Mouse (Mus musculus) midbrain, embryonic 13.5 days (tissue): ENCODE results near the gene Gm20458. TPM values are rescaled to one million over a fixed set of nuclear protein-coding genes. Genes with fewer than 3 reads are reported as not detected.

Experiments
- ATAC-seq: fragments of 200-750 bp; cut with Nextera tagmentation; 2 replicates; pipeline ENCODE4 v1.8.0; 2017; ENCODE audit warnings: mild to moderate bottlenecking, moderate TSS enrichment, moderate library complexity
- H3K27ac ChIP-seq: fragments of 300-500 bp; sonication (generic); 2 replicates; pipeline ENCODE4 v1.5.1; 2015; ENCODE audit warnings: inconsistent platforms, mild to moderate bottlenecking, moderate library complexity
- H3K27me3 ChIP-seq: fragments of 300-500 bp; sonication (generic); 2 replicates; pipeline ENCODE4 v1.6.1; 2015; ENCODE audit warnings: mild to moderate bottlenecking, inconsistent platforms
- H3K36me3 ChIP-seq: fragments of 300-500 bp; sonication (generic); 2 replicates; pipeline ENCODE4 v1.6.1; 2015; ENCODE audit warnings: mild to moderate bottlenecking, inconsistent platforms
- H3K4me1 ChIP-seq: fragments of 300-500 bp; sonication (generic); replicated peaks from 2 replicates; pipeline ENCODE4 v1.6.1; 2015; ENCODE audit warnings: inconsistent platforms
- H3K4me2 ChIP-seq: fragments of 300-500 bp; sonication (generic); replicated peaks from 2 replicates; pipeline ENCODE4 v1.6.1; 2015; ENCODE audit warnings: moderate library complexity, mild to moderate bottlenecking, inconsistent platforms
- H3K4me3 ChIP-seq: fragments of 300-500 bp; sonication (generic); replicated peaks from 2 replicates; pipeline ENCODE4 v1.5.1; 2015; ENCODE audit warnings: mild to moderate bottlenecking, inconsistent platforms
- H3K9ac ChIP-seq: fragments of 300-500 bp; sonication (generic); replicated peaks from 2 replicates; pipeline ENCODE4 v1.6.1; 2015; ENCODE audit warnings: mild to moderate bottlenecking, inconsistent platforms
- H3K9me3 ChIP-seq: fragments of 300-500 bp; sonication (generic); 2 replicates; pipeline ENCODE4 v1.6.1; 2016; ENCODE audit warnings: mild to moderate bottlenecking, inconsistent platforms
- WGBS: fragments of 180-500 bp; shearing (Covaris S2); methylation state at CpG from one replicate; pipeline ENCODE4 v1.1.7; 2015; 5-methylcytosine and 5-hydroxymethylcytosine counted together
- polyA plus RNA-seq: library from polyadenylated mRNA; unstranded; fragments of >200 nt; fragmentation: Nextera tagmentation; extraction: Ambion mirVana; gene quantifications from 2 replicates; pipeline ENCODE4 v1.2.1, GENCODE M21; 2015

Gene Gm20458
- polyA plus RNA-seq, 1 experiment from 2014 or later: 5.2 TPM

GRCm38 (mm10) chr2:164436961-164437360, 23.8 kb upstream of the Gm20458 start:
- peaks cover 16% of the 10 kb centered on the region for H3K27me3 ChIP-seq
- no peaks in the 10 kb centered on the region for H3K36me3 ChIP-seq
- no peak overlapping the region for H3K9ac ChIP-seq
- 48% methylated on average over 3 of the region's 3 CpGs for WGBS
- H3K4me1 ChIP-seq: peaks cover 7% of the 10 kb centered on the region
- H3K4me3 ChIP-seq: no peak overlapping the region
- H3K4me2 ChIP-seq: no peak overlapping the region
- H3K9me3 ChIP-seq: no peaks in the 10 kb centered on the region
- H3K27ac ChIP-seq: no peak overlapping the region
- ATAC-seq: no peak

- 84% methylated on average over 6 of the region's 6 CpGs for WGBS
- Histone ChIP-seq H3K27ac (no peak overlapping the region), H3K27me3 (peaks cover 22% of the 10 kb centered on the region), H3K4me1 (peaks cover 14% of the 10 kb centered on the region), H3K4me2 (no peak overlapping the region), H3K4me3 (no peak overlapping the region), H3K9me3 (no peaks in the 10 kb centered on the region), H3K9ac (no peak overlapping the region), H3K36me3 (no peaks in the 10 kb centered on the region)
- no peak for ATAC-seq
Measured at GRCm38 (mm10) chr2:164437710-164438109, 23.1 kb upstream of the Gm20458 start.

DNA sequence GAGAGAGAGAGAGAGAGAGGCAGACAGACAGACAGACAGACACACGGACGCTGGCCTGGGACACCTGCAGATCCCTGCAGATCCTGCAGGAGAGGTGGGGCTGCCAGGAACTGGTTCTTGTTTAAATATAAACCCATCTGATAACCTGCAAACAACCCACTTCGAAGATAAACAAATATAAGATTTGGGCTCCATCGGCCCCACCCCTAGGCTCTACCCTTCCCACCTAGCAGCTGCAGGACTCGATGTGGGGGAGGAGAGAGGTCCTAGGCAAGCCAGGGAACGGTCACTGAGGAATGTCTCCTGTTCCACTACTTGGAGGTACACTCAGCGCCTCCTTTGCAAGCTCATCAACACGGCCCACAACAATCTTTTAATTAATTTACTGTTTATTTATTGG, 22.5 kb upstream of the Gm20458 start:
- Histone ChIP-seq H3K27ac (no peak overlapping the region), H3K36me3 (no peaks in the 10 kb centered on the region), H3K4me1 (peaks cover 19% of the 10 kb centered on the region), H3K9me3 (no peaks in the 10 kb centered on the region), H3K4me2 (no peak overlapping the region), H3K27me3 (peaks cover 23% of the 10 kb centered on the region), H3K4me3 (no peak overlapping the region), H3K9ac (no peak overlapping the region)
- 69% methylated on average over 8 of the region's 8 CpGs for WGBS
- no peak for ATAC-seq

- Histone ChIP-seq H3K27me3 (peaks cover 26% of the 10 kb centered on the region), H3K27ac (no peak overlapping the region), H3K36me3 (no peaks in the 10 kb centered on the region), H3K4me3 (no peak overlapping the region), H3K4me1 (peaks cover 25% of the 10 kb centered on the region), H3K9me3 (no peaks in the 10 kb centered on the region), H3K9ac (no peak overlapping the region), H3K4me2 (no peak overlapping the region)
- no peak for ATAC-seq
- WGBS: 74% methylated on average over 3 of the region's 3 CpGs
Measured at GRCm38 (mm10) chr2:164439001-164439421, 21.8 kb upstream of the Gm20458 start.

DNA sequence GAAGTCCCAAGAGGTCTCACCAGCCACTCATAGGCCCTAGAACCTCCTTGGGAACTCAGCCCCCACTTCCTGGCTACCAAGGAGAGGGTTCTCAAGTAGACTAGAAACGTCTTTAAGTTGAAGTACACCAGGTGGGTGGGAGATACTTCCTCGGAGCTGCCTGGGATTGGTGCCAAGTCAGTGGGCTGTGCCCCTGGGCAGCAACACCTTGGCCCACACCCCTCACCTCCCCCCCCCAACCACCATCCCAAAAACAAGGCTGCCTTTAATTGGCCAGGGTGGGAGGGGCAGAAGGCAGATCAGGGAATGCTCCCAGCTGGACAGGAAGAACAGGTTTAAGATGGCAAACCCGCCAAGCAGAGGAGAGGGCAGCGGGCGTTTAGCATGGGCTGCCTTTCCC, 20.5 kb upstream of the Gm20458 start:
- H3K27me3 ChIP-seq: peaks cover 31% of the 10 kb centered on the region
- WGBS: 88% methylated on average over 5 of the region's 5 CpGs
- H3K9me3 ChIP-seq: no peaks in the 10 kb centered on the region
- H3K4me1 ChIP-seq: peaks cover 25% of the 10 kb centered on the region
- no peak overlapping the region for H3K4me3 ChIP-seq
- no peak overlapping the region for H3K27ac ChIP-seq
- H3K36me3 ChIP-seq: no peaks in the 10 kb centered on the region
- ATAC-seq: no peak
- no peak overlapping the region for H3K4me2 ChIP-seq
- no peak overlapping the region for H3K9ac ChIP-seq

GRCm38 (mm10) chr2:164441155-164441554, 19.6 kb upstream of the Gm20458 start:
- Histone ChIP-seq H3K36me3 (no peaks in the 10 kb centered on the region), H3K9ac (no peak overlapping the region), H3K4me2 (no peak overlapping the region), H3K4me3 (no peak overlapping the region), H3K4me1 (peaks cover 25% of the 10 kb centered on the region), H3K9me3 (no peaks in the 10 kb centered on the region), H3K27me3 (peaks cover 31% of the 10 kb centered on the region), H3K27ac (no peak overlapping the region)
- no peak for ATAC-seq
- WGBS: 41% methylated on average over 8 of the region's 8 CpGs

DNA sequence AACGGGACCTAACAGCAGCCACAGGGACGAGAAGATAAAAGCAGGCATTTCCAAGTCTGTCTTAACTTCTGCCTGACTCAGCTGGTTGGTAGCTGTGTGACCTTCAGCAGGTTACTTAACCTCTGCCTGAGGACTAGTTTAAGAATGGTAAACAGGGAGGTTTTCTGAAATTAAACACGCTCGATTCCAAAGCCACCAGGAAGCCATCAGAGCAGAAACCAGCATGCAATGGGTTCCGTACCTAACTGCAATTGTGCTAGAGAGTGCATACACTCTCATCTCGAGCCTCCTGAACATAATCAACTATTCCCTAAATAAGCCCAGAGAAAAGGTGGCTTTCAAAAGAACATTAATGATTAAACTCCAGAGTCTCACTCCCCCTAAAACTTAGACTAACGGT, 19.0 kb upstream of the Gm20458 start:
- ATAC-seq: no peak
- Histone ChIP-seq H3K27ac (no peak overlapping the region), H3K27me3 (peaks cover 31% of the 10 kb centered on the region), H3K9me3 (no peaks in the 10 kb centered on the region), H3K36me3 (no peaks in the 10 kb centered on the region), H3K4me2 (peak overlapping the region; percentile 81), H3K9ac (no peak overlapping the region), H3K4me3 (peak overlapping the region; percentile 48; the same call in 1 of the 2 replicates), H3K4me1 (peaks cover 25% of the 10 kb centered on the region)
- WGBS: 28% methylated on average over 7 of the region's 7 CpGs

- H3K4me1 ChIP-seq: peaks cover 25% of the 10 kb centered on the region
- no peaks in the 10 kb centered on the region for H3K36me3 ChIP-seq
- WGBS: 2% methylated on average over 29 of the region's 29 CpGs
- ATAC-seq: peak; percentile 61
- H3K27ac ChIP-seq: no peak overlapping the region
- peak overlapping the region; percentile 63 for H3K9ac ChIP-seq
- H3K4me3 ChIP-seq: peak overlapping the region; percentile 48
- peak overlapping the region; percentile 81 for H3K4me2 ChIP-seq
- H3K9me3 ChIP-seq: no peaks in the 10 kb centered on the region
- H3K27me3 ChIP-seq: peaks cover 31% of the 10 kb centered on the region
Measured at GRCm38 (mm10) chr2:164442315-164443050, 18.3 kb upstream of the Gm20458 start.

DNA sequence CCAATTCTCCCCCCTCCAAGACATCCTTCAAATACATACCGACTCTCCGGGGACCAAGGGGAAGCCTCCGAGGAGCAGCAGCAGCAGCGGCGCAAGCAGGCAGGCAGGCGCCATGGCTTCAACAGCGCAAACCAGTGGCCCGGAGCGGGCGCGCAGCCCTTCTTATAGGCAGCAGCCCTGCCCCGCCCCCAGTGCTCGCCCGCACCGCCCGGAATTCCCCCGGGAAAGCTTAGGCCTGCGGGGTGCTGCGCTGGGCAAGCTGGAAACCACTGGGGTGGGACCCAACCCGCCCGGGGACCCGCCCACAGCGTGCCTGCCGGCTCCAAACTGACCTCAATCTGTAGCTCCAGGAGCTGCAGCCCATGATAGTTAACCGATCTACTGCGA, 17.7 kb upstream of the Gm20458 start:
- Histone ChIP-seq H3K4me2 (peak overlapping the region; percentile 81), H3K4me1 (peaks cover 25% of the 10 kb centered on the region), H3K4me3 (peak overlapping the region; percentile 48), H3K36me3 (no peaks in the 10 kb centered on the region), H3K27ac (no peak overlapping the region), H3K27me3 (peaks cover 31% of the 10 kb centered on the region), H3K9me3 (no peaks in the 10 kb centered on the region), H3K9ac (peak overlapping the region; percentile 63)
- WGBS: under 1% methylated on average over 26 of the region's 26 CpGs
- peak; percentile 93 for ATAC-seq

- no peak within 1 kb of the TSS for H3K27ac ChIP-seq
- H3K27me3 ChIP-seq: peaks cover 31% of the 10 kb centered on the region
- H3K9me3 ChIP-seq: no peaks in the 10 kb centered on the region
- ATAC-seq: peak; percentile 22; the same call in 1 of the 2 replicates
- H3K4me2 ChIP-seq: peak within 1 kb of the TSS; percentile 81
- H3K4me3 ChIP-seq: peak within 1 kb of the TSS; percentile 48
- H3K36me3 ChIP-seq: no peaks in the 10 kb centered on the region
- 7% methylated on average over 18 of the region's 18 CpGs for WGBS
- H3K9ac ChIP-seq: peak within 1 kb of the TSS; percentile 63
- H3K4me1 ChIP-seq: peaks cover 25% of the 10 kb centered on the region
Measured at GRCm38 (mm10) chr2:164443460-164444000, 17.2 kb upstream of the Gm20458 start, which contains the start of gene Sdc4. Gene Sdc4, minus strand, starts transcription at chr2:164443887.

- WGBS: 84% methylated on average over 2 of the region's 2 CpGs
- no peak for ATAC-seq
- H3K4me2 ChIP-seq: no peak overlapping the region
Measured at GRCm38 (mm10) chr2:164444701-164445100, 16.1 kb upstream of the Gm20458 start.

DNA sequence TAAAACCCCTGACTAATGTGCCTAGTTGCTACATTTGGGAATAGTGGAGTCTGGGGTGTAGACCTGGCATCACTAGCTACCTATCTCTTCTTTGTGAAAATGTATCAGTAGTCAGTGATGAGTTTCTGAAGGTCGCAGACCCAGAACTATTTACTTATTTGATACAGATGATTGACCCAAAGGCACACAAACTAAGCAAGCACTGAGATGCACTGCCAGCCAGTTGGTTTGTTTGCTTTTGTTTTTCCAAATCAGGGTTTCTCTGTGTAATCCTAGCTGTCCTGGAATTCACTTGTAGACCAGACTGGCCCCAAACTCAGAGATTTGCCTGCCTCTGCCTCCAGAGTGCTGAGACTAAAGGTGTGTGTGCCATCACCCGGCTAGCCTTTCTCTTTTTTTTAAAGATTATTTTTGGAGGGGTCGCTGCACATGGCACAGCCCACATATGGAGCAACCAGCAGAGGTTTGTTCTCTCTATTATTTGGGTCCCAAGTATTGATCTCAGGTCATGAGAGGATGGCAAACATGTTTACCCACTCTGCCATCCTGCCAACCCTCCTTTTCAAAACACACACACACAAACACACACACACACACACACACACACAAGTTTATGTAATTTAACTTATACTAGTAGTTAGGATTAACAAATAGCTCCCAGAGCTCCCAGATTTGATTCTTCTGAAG, 15.2 kb upstream of the Gm20458 start:
- Histone ChIP-seq H3K9ac (no peak overlapping the region), H3K4me1 (peaks cover 25% of the 10 kb centered on the region), H3K36me3 (no peaks in the 10 kb centered on the region), H3K27ac (no peak overlapping the region), H3K27me3 (peaks cover 27% of the 10 kb centered on the region), H3K4me2 (no peak overlapping the region), H3K4me3 (no peak overlapping the region), H3K9me3 (no peaks in the 10 kb centered on the region)
- 79% methylated on average over 3 of the region's 3 CpGs for whole genome bisulfite sequencing
- no peak for ATAC-seq

More at GRCm38 (mm10) chr2:164444701-164445100, 16.1 kb upstream of the Gm20458 start:
- Histone ChIP-seq H3K27me3 (peaks cover 31% of the 10 kb centered on the region), H3K9ac (no peak overlapping the region), H3K36me3 (no peaks in the 10 kb centered on the region), H3K4me1 (peaks cover 25% of the 10 kb centered on the region), H3K4me3 (no peak overlapping the region), H3K9me3 (no peaks in the 10 kb centered on the region), H3K27ac (no peak overlapping the region)
